Mouse (Mus musculus): ENCODE results near the gene Map1lc3a. TPM values are rescaled to one million over a fixed set of nuclear protein-coding genes. Genes with fewer than 3 reads are reported as not detected.

Gene Map1lc3a
- total RNA-seq (2023), result 10 to 100 TPM; 23.4 to 25.8 TPM

DNA sequence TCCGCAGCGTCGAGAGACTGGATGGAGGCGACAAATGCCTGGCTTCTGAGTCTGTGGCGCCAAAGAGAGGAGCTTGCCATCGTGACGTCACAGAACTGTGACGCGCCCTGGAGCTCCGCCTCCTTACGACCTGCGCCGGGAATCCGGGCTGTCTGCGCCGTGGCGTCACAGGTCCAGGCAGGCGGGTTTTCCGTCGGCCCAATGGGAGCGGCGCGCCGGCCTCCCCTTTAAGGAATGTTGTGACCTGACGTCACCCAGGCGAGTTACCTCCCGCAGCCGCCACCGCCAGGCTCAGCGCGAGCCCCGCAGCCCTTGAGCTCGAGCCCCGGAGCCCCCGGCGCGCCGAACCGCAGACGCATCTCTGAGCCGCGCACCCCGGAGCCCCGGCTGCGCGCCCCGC, at the start of gene Map1lc3a:
Gene Map1lc3a (plus strand): TSS at position 103 of the 400 bp plus-strand sequence.

DNA sequence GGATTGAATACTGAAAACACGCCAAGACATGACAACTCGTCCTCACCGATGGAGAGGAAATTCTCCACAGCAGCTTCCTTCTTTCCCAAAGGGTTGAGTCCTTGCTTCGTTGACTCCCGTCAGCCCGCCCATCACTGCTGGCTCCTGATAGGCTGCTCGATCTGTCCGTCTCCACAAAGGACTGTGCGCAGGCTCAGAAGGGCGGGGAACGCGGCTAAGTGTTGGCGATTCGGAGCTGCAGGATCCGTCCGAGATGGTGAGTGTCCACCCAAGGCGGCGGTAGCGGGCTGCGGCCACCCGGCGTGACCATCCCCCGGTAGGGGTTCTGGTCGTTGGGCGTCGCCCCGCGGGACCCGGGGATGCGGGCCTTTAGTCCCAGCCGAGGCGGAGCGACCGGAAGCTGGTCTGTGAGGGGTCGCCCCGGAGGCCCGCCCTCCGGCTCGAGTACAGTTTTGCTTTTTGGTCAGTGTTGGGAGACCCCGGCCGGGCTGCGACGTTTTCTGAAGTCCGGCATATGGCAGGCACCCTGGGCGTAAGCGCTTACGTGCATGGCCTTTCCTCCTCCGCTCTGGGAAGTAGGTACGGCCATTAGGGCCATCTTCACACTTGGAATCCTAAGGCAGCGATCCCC, 39.6 kb upstream of the Map1lc3a start, which contains the start of gene Dynlrb1:
Gene Dynlrb1 (plus strand): TSS at position 172 of the 631 bp plus-strand sequence.

Other genes starting within 250 kb of the Map1lc3a start
- gene Ahcy, start 201.8 kb upstream of the Map1lc3a start, total RNA-seq (2023), result 10 to 100 TPM; 28.2 to 31.6 TPM
- gene Itch, start 142.8 kb upstream of the Map1lc3a start, total RNA-seq (2023), result 10 to 100 TPM; 79.6 to 90.1 TPM
- gene Dynlrb1, start 39.8 kb upstream of the Map1lc3a start, total RNA-seq (2023), result 100 to 1,000 TPM in 1 of 2 experiments, 10 to 100 TPM in 1; 84.2 to 106 TPM
- gene Pigu, start 81.1 kb downstream of the Map1lc3a start, total RNA-seq (2023), result 10 to 100 TPM; 24.3 to 24.8 TPM
- 10 to 100 TPM; 75.9 to 79.9 TPM for gene Trp53inp2, start 104.8 kb downstream of the Map1lc3a start, total RNA-seq (2023)
- 10 to 100 TPM; 70.9 to 72.0 TPM for gene Ncoa6, start 197.6 kb downstream of the Map1lc3a start, total RNA-seq (2023)
- gene Acss2, start 241.7 kb downstream of the Map1lc3a start, total RNA-seq (2023), result 10 to 100 TPM; 56.8 to 57.8 TPM
- gene Ggt7, start 241.9 kb downstream of the Map1lc3a start, total RNA-seq (2023), result 1 to 10 TPM; 2.2 to 3.0 TPM

All from T-cell, adult 66 days (primary cell).